Mouse (Mus musculus) embryonic facial prominence, embryonic 12.5 days (tissue): ENCODE results near the gene Ndufa6. TPM values are rescaled to one million over a fixed set of nuclear protein-coding genes. Genes with fewer than 3 reads are reported as not detected.

ENCODE experiments used
- ATAC-seq: fragments of 200-750 bp; cut with Nextera tagmentation; 2 replicates; pipeline ENCODE4 v1.8.0; 2017; ENCODE audit not compliant: insufficient number of reproducible peaks, insufficient read depth, low FRiP score, low TSS enrichment
- H3K27ac ChIP-seq: fragments of 300-500 bp; sonication (generic); 2 replicates; pipeline ENCODE4 v1.5.1; 2016; ENCODE audit warnings: mild to moderate bottlenecking
- H3K27me3 ChIP-seq: fragments of 300-500 bp; sonication (generic); 2 replicates; pipeline ENCODE4 v1.6.1; 2016; ENCODE audit warnings: mild to moderate bottlenecking, moderate library complexity
- H3K36me3 ChIP-seq: fragments of 300-500 bp; sonication (generic); 2 replicates; pipeline ENCODE4 v1.6.1; 2016; ENCODE audit warnings: mild to moderate bottlenecking
- H3K4me1 ChIP-seq: fragments of 300-500 bp; sonication (generic); 2 replicates; pipeline ENCODE4 v1.6.1; 2016
- H3K4me2 ChIP-seq: fragments of 300-500 bp; sonication (generic); replicated peaks from 2 replicates; pipeline ENCODE4 v1.6.1; 2016; ENCODE audit warnings: mild to moderate bottlenecking, moderate library complexity
- H3K4me3 ChIP-seq: fragments of 300-500 bp; sonication (generic); 2 replicates; pipeline ENCODE4 v1.5.1; 2016; ENCODE audit warnings: mild to moderate bottlenecking
- H3K9ac ChIP-seq: fragments of 300-500 bp; sonication (generic); 2 replicates; pipeline ENCODE4 v1.6.1; 2016; ENCODE audit warnings: mild to moderate bottlenecking, moderate library complexity
- H3K9me3 ChIP-seq: fragments of 300-500 bp; sonication (generic); 2 replicates; pipeline ENCODE4 v1.6.1; 2016; ENCODE audit warnings: mild to moderate bottlenecking, moderate library complexity
- WGBS: fragments of 180-500 bp; shearing (Covaris S2); methylation state at CpG from one replicate; pipeline ENCODE4 v1.1.7; 2016; 5-methylcytosine and 5-hydroxymethylcytosine counted together
- polyA plus RNA-seq: library from polyadenylated mRNA; unstranded; fragments of >200 nt; fragmentation: Nextera tagmentation; extraction: Ambion mirVana; gene quantifications from 2 replicates; pipeline ENCODE4 v1.2.1, GENCODE M21; 2016

The Ndufa6 gene
- polyA plus RNA-seq, 1 experiment from 2014 or later: 281 TPM

GRCm38 (mm10) chr15:82339634-82340254 is 14.4 kb downstream of the Ndufa6 start:
- H3K27ac ChIP-seq: no peak overlapping the region
- peaks cover 15% of the 10 kb centered on the region for H3K36me3 ChIP-seq
- 66% methylated on average over 8 of the region's 8 CpGs for WGBS
- no peak overlapping the region for H3K9ac ChIP-seq
- no peaks in the 10 kb centered on the region for H3K27me3 ChIP-seq
- no peak for ATAC-seq
- H3K4me2 ChIP-seq: no peak overlapping the region
- no peak overlapping the region for H3K4me3 ChIP-seq
- H3K9me3 ChIP-seq: no peaks in the 10 kb centered on the region
- peaks cover 31% of the 10 kb centered on the region for H3K4me1 ChIP-seq

DNA sequence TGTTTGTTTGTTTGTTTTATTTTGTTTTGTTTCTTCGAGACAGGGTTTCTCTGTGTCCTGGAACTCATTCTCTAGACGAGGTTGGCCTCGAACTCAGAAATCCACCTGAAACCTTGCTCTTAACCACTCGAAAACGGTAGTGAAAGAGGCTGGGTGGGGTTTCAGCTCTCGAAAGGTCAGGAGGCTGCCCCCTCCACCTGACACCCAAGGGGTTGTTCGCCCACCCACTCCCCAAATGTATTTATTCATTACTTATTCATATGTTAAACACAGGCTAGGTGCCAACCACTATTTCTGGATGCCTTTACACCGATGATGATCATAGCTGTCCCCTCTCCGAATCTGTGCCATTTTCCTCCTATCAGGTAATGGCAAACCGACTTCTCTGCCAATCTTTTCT is 15.0 kb downstream of the Ndufa6 start:
- Histone ChIP-seq H3K27me3 (no peaks in the 10 kb centered on the region), H3K36me3 (peaks cover 21% of the 10 kb centered on the region), H3K4me1 (peaks cover 31% of the 10 kb centered on the region), H3K27ac (no peak overlapping the region), H3K9me3 (no peaks in the 10 kb centered on the region), H3K4me3 (peak overlapping the region; percentile 48), H3K4me2 (peak overlapping the region; percentile 63), H3K9ac (peak overlapping the region; percentile 60; the same call in 1 of the 2 replicates)
- WGBS: 55% methylated on average over 10 of the region's 10 CpGs
- ATAC-seq: no peak

- H3K36me3 ChIP-seq: peaks cover 24% of the 10 kb centered on the region
- under 1% methylated on average over 41 of the region's 41 CpGs for WGBS
- H3K4me1 ChIP-seq: peaks cover 31% of the 10 kb centered on the region
- no peaks in the 10 kb centered on the region for H3K27me3 ChIP-seq
- H3K27ac ChIP-seq: peak within 1 kb of the TSS; percentile 13; the same call in 1 of the 2 replicates
- peak within 1 kb of the TSS; percentile 48 for H3K4me3 ChIP-seq
- no peaks in the 10 kb centered on the region for H3K9me3 ChIP-seq
- peak; percentile 72; the same call in 1 of the 2 replicates for ATAC-seq
- H3K9ac ChIP-seq: peak within 1 kb of the TSS; percentile 60
- peak within 1 kb of the TSS; percentile 63 for H3K4me2 ChIP-seq
These were observed 15.5 kb downstream of the Ndufa6 start, which contains the start of the genes Naga, Pheta2 and Smdt1 for GRCm38 (mm10) chr15:82338593-82339112. TSS of gene Naga (minus strand) at chr15:82338925. TSS of gene Pheta2 (plus strand) at chr15:82338942. TSS of gene Smdt1 (plus strand) at chr15:82338959.

DNA sequence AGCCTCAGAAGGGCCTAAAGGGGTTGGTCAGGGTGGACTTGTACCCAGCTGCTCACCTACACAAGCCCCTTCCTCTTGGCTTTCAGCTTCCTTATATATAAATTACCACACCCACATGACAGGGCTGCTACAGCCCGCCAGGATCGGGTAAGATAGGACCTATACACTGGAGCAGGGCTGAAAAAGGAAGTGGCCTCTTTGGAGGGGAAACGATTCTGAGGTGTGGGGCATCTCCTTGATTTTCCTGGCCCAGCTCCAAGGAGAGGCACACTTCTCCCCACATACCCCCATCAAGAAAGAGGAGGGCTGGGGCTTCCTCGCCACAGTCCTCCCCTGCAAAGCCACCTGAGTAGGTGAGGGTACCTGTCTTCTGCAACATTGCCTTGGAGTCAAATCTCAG is 16.2 kb downstream of the Ndufa6 start:
- Histone ChIP-seq H3K27ac (0 out of 2 replicates have a peak overlapping the region, but pooled peaks have one; percentile 13), H3K36me3 (peaks cover 24% of the 10 kb centered on the region), H3K9me3 (no peaks in the 10 kb centered on the region), H3K4me3 (peak overlapping the region; percentile 48), H3K9ac (peak overlapping the region; percentile 60; the same call in 1 of the 2 replicates), H3K4me2 (peak overlapping the region; percentile 63), H3K4me1 (peaks cover 31% of the 10 kb centered on the region), H3K27me3 (no peaks in the 10 kb centered on the region)
- 36% methylated on average over 4 of the region's 4 CpGs for WGBS
- ATAC-seq: no peak

- H3K36me3 ChIP-seq: peaks cover 33% of the 10 kb centered on the region
- no peak overlapping the region for H3K4me2 ChIP-seq
- 70% methylated on average over 12 of the region's 12 CpGs for WGBS
- ATAC-seq: no peak
- no peak overlapping the region for H3K27ac ChIP-seq
- no peak overlapping the region for H3K4me3 ChIP-seq
- peaks cover 28% of the 10 kb centered on the region for H3K4me1 ChIP-seq
- no peaks in the 10 kb centered on the region for H3K9me3 ChIP-seq
- H3K27me3 ChIP-seq: no peaks in the 10 kb centered on the region
- H3K9ac ChIP-seq: no peak overlapping the region
These were observed 17.5 kb downstream of the Ndufa6 start for GRCm38 (mm10) chr15:82336629-82337028.

GRCm38 (mm10) chr15:82335194-82335593 is 18.9 kb downstream of the Ndufa6 start:
- no peak overlapping the region for H3K9ac ChIP-seq
- H3K4me3 ChIP-seq: no peak overlapping the region
- peaks cover 36% of the 10 kb centered on the region for H3K36me3 ChIP-seq
- no peak for ATAC-seq
- H3K4me2 ChIP-seq: no peak overlapping the region
- H3K27ac ChIP-seq: no peak overlapping the region
- H3K4me1 ChIP-seq: peaks cover 17% of the 10 kb centered on the region
- 95% methylated on average over 4 of the region's 4 CpGs for WGBS
- no peaks in the 10 kb centered on the region for H3K27me3 ChIP-seq
- H3K9me3 ChIP-seq: no peaks in the 10 kb centered on the region

DNA sequence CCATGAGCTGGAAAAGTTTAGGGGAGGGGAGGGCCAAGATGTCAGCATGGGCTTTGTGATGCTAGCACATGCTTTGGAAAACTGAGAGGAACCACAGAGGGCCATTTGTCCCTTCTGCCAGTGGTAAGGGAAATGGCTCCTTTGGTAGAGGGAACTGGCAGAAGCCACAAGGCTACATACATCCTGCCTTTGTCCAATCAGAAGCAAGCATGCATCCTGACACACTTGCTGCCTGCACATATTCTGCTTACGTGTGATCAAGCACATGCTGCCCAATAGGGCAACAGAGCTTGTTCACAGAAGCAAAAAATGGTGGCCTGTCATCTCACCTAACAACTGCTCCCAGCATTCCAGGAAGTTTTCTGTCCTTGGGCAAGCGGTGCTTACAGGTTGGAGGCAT is 28.7 kb downstream of the Ndufa6 start:
- ATAC-seq: no peak
- H3K9me3 ChIP-seq: no peaks in the 10 kb centered on the region
- H3K4me3 ChIP-seq: no peak overlapping the region
- H3K9ac ChIP-seq: no peak overlapping the region
- no peak overlapping the region for H3K27ac ChIP-seq
- H3K4me1 ChIP-seq: 0 out of 2 replicates have a peak, but pooled peaks cover 6% of the 10 kb centered on the region
- WGBS: 56% methylated on average over 2 of the region's 2 CpGs
- H3K27me3 ChIP-seq: no peaks in the 10 kb centered on the region
- H3K36me3 ChIP-seq: peaks cover 8% of the 10 kb centered on the region; the same call in 1 of the 2 replicates
- no peak overlapping the region for H3K4me2 ChIP-seq

- Histone ChIP-seq H3K4me2 (no peak overlapping the region), H3K27ac (no peak overlapping the region), H3K9ac (no peak overlapping the region), H3K36me3 (no peaks in the 10 kb centered on the region), H3K27me3 (no peaks in the 10 kb centered on the region), H3K4me1 (0 out of 2 replicates have a peak, but pooled peaks cover 6% of the 10 kb centered on the region), H3K4me3 (no peak overlapping the region), H3K9me3 (no peaks in the 10 kb centered on the region)
- no peak for ATAC-seq
- WGBS: 65% methylated on average over 8 of the region's 8 CpGs
These were observed 31.9 kb downstream of the Ndufa6 start for GRCm38 (mm10) chr15:82322195-82322594.

DNA sequence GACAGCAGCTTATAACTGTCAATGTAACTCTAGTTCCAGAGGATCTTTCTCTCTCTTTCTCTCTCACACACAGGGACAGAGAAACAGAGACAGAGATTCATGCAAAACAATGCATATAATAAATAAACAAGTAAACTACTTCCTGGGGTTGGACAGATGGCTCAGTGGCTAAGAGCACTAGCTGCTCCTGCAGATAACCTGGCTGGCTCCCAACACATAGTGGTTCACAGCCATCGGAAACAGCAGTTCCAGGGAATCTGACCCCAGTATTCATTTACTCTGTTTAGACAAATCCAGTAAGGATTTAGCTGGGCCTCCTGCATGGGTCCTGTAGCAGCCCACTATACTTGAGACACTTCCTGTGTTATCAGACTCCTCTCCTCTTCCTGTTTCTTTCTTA is 34.5 kb downstream of the Ndufa6 start:
- ATAC-seq: no peak
- H3K36me3 ChIP-seq: no peaks in the 10 kb centered on the region
- no peak overlapping the region for H3K4me2 ChIP-seq
- no peak overlapping the region for H3K9ac ChIP-seq
- H3K27me3 ChIP-seq: no peaks in the 10 kb centered on the region
- no peak overlapping the region for H3K27ac ChIP-seq
- H3K4me1 ChIP-seq: 0 out of 2 replicates have a peak, but pooled peaks cover 6% of the 10 kb centered on the region
- H3K9me3 ChIP-seq: no peaks in the 10 kb centered on the region
- H3K4me3 ChIP-seq: no peak overlapping the region
- WGBS: 65% methylated on average over 1 of the region's 1 CpGs

- Histone ChIP-seq H3K4me2 (no peak overlapping the region), H3K27ac (no peak overlapping the region), H3K4me1 (no peaks in the 10 kb centered on the region), H3K36me3 (no peaks in the 10 kb centered on the region), H3K4me3 (no peak overlapping the region), H3K27me3 (no peaks in the 10 kb centered on the region), H3K9ac (no peak overlapping the region), H3K9me3 (no peaks in the 10 kb centered on the region)
- 83% methylated on average over 6 of the region's 6 CpGs for WGBS
- ATAC-seq: no peak
These were observed 36.3 kb downstream of the Ndufa6 start for GRCm38 (mm10) chr15:82317839-82318238.

DNA sequence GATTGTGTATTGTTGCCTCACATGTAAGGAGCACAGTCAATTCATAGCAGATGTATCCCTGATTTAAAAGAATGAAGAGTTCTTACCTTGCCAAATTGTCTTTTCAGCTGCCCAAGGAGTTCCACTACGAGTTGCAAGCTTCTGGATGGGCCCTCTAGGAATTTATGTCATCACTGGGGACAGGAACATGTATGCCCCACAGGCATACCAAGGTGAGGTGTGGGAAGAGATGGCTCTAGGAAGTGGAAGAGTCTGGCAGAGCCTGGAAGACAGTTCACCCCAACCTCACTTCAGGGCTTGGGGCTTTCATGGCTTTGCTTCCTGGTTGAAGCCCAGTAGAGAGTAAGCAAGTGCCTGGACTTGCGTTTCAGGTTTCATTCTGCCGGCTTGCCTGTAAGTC is 45.7 kb downstream of the Ndufa6 start:
- Histone ChIP-seq H3K27me3 (no peaks in the 10 kb centered on the region), H3K9ac (no peak overlapping the region), H3K36me3 (no peaks in the 10 kb centered on the region), H3K4me1 (no peaks in the 10 kb centered on the region), H3K27ac (no peak overlapping the region), H3K4me2 (no peak overlapping the region), H3K9me3 (no peaks in the 10 kb centered on the region), H3K4me3 (no peak overlapping the region)
- no peak for ATAC-seq
- 68% methylated on average over 3 of the region's 3 CpGs for whole genome bisulfite sequencing

DNA sequence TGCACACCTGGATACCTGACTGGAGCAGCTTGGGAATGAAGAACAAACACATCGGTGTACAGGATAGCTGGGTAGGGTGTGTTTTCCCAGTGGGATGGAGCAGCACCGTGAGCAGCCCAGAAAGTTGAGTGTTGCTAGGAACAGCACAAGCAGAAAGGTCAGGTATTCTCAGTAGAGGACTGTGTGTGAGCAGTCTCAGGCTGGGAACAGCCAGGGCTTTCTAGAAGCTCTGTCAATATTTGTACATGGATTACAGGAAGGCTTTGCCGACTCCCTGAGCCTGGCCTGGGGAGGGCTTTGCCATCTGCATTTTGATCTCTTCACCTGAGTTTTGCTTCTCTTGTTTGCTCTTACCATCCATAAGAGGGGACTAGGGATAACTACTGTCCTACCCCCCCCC is 47.0 kb downstream of the Ndufa6 start:
- no peak overlapping the region for H3K9ac ChIP-seq
- WGBS: 66% methylated on average over 3 of the region's 3 CpGs
- H3K4me2 ChIP-seq: no peak overlapping the region
- no peaks in the 10 kb centered on the region for H3K9me3 ChIP-seq
- no peak overlapping the region for H3K27ac ChIP-seq
- ATAC-seq: no peak
- H3K36me3 ChIP-seq: no peaks in the 10 kb centered on the region
- no peak overlapping the region for H3K4me3 ChIP-seq
- H3K4me1 ChIP-seq: no peaks in the 10 kb centered on the region
- H3K27me3 ChIP-seq: no peaks in the 10 kb centered on the region
